17 mouse cellular contexts compared by ENCODE assay signal in the genomic region with DNA sequence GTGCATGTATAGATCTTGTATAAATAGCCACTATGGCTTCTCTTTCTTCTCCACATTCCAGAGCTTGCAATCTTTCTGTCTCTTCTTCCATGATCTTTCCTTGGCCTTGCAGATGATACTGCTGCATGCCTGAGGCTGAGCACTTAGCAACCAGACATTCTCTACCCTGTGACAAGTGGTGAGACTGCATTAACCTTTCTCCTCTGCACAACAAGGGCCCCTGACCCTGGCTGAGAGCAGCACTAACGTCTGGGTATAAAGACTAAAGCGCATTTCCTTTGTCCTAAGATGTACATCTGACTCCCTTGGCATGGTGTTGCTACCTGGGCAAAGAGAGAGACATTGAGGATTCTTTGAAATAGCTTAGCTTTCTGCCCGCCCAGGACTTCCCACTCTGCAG.
"Had no signal": no experiment of that assay in that cellular context is flagged by ENCODE, and none has a peak within 500 bp of the region (broad histone marks: within the 10 kb centered on the region; RNA-seq: fewer than 3 reads in every experiment).

No protein-coding gene starts in this region.

- H3K9ac ChIP-seq: liver, embryonic 15.5 days; neural tube, embryonic 12.5 days had no signal

- DNase-seq: kidney, adult 18-20 months; kidney, postnatal 10 days; kidney, postnatal 4 days; lung, adult 2 months; lung, postnatal 36 days; retina, postnatal 1 day; right cerebral cortex, postnatal 4 days; spleen, adult 18-20 months; thymus, adult 2 months; thymus, postnatal 25 days had no signal

- H3K27ac ChIP-seq: layer of hippocampus, adult 2 months; limb, embryonic 10.5 days; liver, embryonic 15.5 days; neural tube, embryonic 12.5 days had no signal

- ATAC-seq: lung, postnatal 0 days; midbrain, embryonic 16.5 days had no signal

- H3K27me3 ChIP-seq: liver, embryonic 15.5 days; neural tube, embryonic 12.5 days had no signal

- H3K9me3 ChIP-seq: limb, embryonic 10.5 days; liver, embryonic 15.5 days; neural tube, embryonic 12.5 days had no signal

- H3K36me3 ChIP-seq: limb, embryonic 10.5 days; liver, embryonic 15.5 days; neural tube, embryonic 12.5 days had no signal

- H3K4me2 ChIP-seq: liver, embryonic 11.5 days; liver, embryonic 15.5 days; neural tube, embryonic 12.5 days had no signal

- H3K4me1 ChIP-seq: liver, embryonic 15.5 days; neural tube, embryonic 12.5 days had no signal

- H3K4me3 ChIP-seq: layer of hippocampus, adult 2 months; limb, embryonic 10.5 days; liver, embryonic 15.5 days; neural tube, embryonic 12.5 days had no signal
